Mouse (Mus musculus): ENCODE measurements around the gene Actl6a. TPM values are rescaled to one million over a fixed set of nuclear protein-coding genes. Genes with fewer than 3 reads are reported as not detected.

The Actl6a gene
- polyA plus RNA-seq, 1 experiment from 2014 or later: 278 TPM

DNA sequence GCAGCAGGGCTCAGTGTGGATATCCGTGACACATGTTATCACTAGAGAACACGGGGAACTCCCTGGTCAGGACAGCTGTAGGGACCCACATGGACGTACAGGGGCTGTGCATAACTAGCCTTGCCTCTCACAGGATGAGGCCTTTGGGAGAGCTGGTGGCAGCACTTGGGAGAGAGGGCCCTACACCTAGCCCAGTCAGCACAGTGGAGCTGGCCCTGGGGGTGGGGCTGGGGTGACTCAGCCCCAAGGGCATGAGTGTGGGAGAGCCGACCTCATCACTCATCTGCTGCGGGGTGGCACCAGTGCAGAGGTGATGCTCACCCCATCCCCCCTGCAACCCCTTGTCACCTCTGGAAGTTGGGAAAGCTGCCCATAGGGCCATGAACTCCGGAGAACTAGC is 29.7 kb upstream of the Actl6a start:
- DNase-seq (ENCODE audit: low spot score): no peak
- Histone ChIP-seq H3K36me3 (no peaks in the 10 kb centered on the region), H3K27ac (replicated peaks) (no peak overlapping the region), H3K9me3 (replicated peaks) (no peaks in the 10 kb centered on the region), H3K4me3 (no peak overlapping the region), H3K4me1 (no peaks in the 10 kb centered on the region), H3K27me3 (ENCODE audit: low read depth, poor library complexity, severe bottlenecking) (no peaks in the 10 kb centered on the region)
- WGBS: 92% methylated on average over 6 of the region's 6 CpGs

DNA sequence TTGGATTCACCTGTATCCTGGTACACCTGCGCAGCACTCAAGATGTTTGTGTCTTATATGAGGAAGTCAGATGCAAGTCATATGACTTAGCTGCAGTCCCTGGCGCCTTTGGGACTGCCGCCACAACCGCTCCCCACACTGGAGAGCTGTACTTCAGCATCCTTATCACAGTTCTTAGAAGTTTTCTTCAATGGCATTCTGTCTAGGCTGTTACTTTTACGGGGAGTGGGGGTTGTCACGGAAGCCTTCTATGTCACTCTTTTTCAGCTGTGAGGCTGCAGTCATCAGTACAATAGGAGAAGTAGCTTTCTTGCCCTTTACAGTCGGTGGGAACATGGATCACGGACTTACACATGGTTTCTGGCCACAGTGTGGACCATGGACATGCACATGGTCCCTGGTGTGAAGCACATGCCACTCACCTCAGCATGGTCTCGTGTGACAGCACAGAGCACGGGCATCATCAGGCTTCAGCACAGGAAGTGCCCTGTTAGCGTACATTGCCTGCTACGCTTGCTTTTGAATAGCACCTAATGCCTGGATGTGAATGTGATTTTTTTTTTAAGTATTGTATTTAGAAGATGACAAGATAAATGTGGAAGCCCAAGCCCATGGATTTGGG is 23.1 kb upstream of the Actl6a start:
- H3K4me1 ChIP-seq: no peaks in the 10 kb centered on the region
- no peak overlapping the region for H3K4me3 ChIP-seq
- 87% methylated on average over 12 of the region's 12 CpGs for WGBS
- H3K36me3 ChIP-seq: no peaks in the 10 kb centered on the region
- H3K27ac ChIP-seq (replicated peaks): no peak overlapping the region
- no peaks in the 10 kb centered on the region for H3K9me3 ChIP-seq (replicated peaks)
- DNase-seq (ENCODE audit: low spot score): no peak
- no peaks in the 10 kb centered on the region for H3K27me3 ChIP-seq (ENCODE audit: low read depth, poor library complexity, severe bottlenecking)

DNA sequence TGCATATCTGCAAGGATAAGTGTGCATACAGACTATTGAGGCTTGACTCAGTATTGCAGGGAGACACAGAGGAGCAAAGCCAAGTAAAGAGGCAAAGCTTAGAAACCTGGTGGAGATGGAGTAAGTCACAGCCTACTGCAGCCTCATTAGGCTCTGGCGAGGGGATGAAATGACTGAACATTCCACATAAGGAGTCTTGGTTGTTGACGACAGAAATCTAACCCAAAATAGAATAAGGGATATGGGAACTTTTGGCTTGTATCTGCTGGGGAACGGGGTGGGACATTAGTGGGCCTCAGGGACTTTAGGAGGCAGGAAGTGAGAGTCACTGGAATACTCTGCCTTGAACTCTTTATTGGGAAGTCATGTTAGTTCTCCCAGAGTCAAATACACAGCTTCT is 21.5 kb upstream of the Actl6a start:
- Histone ChIP-seq H3K27ac (replicated peaks) (no peak overlapping the region), H3K4me3 (no peak overlapping the region), H3K36me3 (no peaks in the 10 kb centered on the region), H3K4me1 (no peaks in the 10 kb centered on the region), H3K27me3 (ENCODE audit: low read depth, poor library complexity, severe bottlenecking) (no peaks in the 10 kb centered on the region), H3K9me3 (replicated peaks) (no peaks in the 10 kb centered on the region)
- no peak for DNase-seq (ENCODE audit: low spot score)
- 89% methylated on average over 3 of the region's 3 CpGs for WGBS

DNA sequence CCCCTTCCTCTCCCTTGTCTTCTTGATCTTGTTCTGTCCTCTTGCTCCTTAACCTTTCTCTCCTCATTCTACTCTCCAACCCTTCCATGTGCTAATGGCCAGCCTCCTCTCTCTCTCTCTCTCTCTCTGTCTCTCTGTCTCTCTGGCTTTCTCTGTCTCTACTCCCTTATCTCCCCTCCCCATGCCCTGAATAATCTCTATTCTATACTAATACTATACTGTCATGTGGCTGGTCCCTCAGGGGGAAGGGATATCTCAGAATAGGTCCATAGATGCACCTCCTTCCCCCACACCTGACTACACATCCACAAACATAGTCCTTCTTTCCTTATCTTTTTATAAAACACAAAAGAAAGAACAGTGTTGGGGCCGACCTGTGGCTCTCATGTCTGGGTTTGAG is 19.6 kb upstream of the Actl6a start:
- WGBS: 71% methylated on average over 1 of the region's 1 CpGs
- Histone ChIP-seq H3K36me3 (no peaks in the 10 kb centered on the region), H3K4me3 (no peak overlapping the region), H3K9me3 (replicated peaks) (no peaks in the 10 kb centered on the region), H3K27me3 (ENCODE audit: low read depth, poor library complexity, severe bottlenecking) (no peaks in the 10 kb centered on the region), H3K27ac (replicated peaks) (no peak overlapping the region), H3K4me1 (no peaks in the 10 kb centered on the region)
- DNase-seq (ENCODE audit: low spot score): no peak

DNA sequence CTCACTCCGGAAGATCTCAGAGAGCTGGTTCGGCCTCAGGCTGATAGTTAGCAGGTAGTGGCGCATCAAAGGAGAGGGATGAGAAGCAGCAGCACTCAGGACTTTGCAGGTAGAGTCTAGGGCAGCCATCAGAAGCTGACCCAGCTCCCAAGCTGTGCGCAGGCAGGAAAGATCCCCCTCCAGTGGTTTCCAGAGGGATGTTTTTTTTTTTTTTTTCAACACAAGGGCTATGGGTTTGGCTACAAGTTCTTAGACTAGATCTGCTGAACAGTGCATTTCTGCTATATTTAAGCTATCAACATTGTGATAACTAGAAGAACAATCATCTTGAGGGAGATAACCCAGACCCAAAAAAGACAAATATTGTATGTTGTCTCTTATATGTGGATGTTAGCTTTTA is 18.9 kb upstream of the Actl6a start:
- Histone ChIP-seq H3K9me3 (replicated peaks) (no peaks in the 10 kb centered on the region), H3K27ac (replicated peaks) (no peak overlapping the region), H3K27me3 (ENCODE audit: low read depth, poor library complexity, severe bottlenecking) (no peaks in the 10 kb centered on the region), H3K4me3 (no peak overlapping the region), H3K36me3 (no peaks in the 10 kb centered on the region), H3K4me1 (no peaks in the 10 kb centered on the region)
- 75% methylated on average over 4 of the region's 4 CpGs for WGBS
- DNase-seq (ENCODE audit: low spot score): no peak

DNA sequence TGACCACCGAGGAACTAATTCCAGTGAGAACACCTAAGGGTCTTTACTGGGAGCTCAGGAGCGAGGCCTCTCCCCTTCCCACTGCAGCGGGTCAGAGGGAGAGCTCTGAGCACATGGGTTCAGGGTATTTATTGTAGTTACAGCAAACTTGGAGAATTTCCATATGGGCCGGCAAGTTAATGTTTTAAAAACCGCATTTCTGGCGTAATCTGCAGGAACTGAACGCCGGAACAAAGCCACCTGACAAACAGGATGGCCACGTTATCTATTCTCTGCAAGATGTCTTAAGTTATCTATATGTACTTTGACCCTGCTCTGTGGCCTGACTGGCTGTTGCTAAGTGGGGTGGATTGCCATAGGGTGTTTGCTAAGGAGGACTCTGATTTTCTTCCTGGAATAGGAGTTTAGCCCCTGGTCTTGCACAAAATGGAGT is 16.5 kb upstream of the Actl6a start:
- Histone ChIP-seq H3K4me3 (no peak overlapping the region), H3K36me3 (no peaks in the 10 kb centered on the region), H3K4me1 (peaks cover 9% of the 10 kb centered on the region), H3K27me3 (ENCODE audit: low read depth, poor library complexity, severe bottlenecking) (no peaks in the 10 kb centered on the region), H3K27ac (replicated peaks) (no peak overlapping the region), H3K9me3 (replicated peaks) (no peaks in the 10 kb centered on the region)
- no peak for DNase-seq (ENCODE audit: low spot score)
- 92% methylated on average over 9 of the region's 9 CpGs for WGBS

DNA sequence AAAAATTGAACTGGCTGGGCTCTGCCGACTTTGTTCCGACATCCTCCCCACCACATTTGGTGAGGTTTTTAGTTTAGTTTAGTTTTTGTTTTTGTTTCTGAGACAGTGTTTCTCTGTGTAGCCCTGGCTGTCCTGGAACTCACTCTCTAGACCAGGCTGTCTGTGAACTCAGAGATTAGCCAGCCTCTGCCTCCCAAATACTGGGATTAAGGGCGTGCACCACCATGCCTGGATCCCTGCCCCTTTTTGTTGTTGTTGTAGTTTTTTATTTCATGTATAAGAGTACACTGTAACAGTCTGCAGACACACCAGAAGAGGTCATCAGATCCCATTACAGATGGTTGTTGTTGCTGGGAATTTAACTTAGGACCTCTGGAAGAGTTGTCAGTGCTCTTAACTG is 16.1 kb upstream of the Actl6a start:
- H3K27me3 ChIP-seq (ENCODE audit: low read depth, poor library complexity, severe bottlenecking): no peaks in the 10 kb centered on the region
- H3K4me1 ChIP-seq: peaks cover 10% of the 10 kb centered on the region
- H3K4me3 ChIP-seq: no peak overlapping the region
- H3K27ac ChIP-seq (replicated peaks): no peak overlapping the region
- H3K9me3 ChIP-seq (replicated peaks): no peaks in the 10 kb centered on the region
- 87% methylated on average over 3 of the region's 3 CpGs for WGBS
- no peaks in the 10 kb centered on the region for H3K36me3 ChIP-seq
- no peak for DNase-seq (ENCODE audit: low spot score)

DNA sequence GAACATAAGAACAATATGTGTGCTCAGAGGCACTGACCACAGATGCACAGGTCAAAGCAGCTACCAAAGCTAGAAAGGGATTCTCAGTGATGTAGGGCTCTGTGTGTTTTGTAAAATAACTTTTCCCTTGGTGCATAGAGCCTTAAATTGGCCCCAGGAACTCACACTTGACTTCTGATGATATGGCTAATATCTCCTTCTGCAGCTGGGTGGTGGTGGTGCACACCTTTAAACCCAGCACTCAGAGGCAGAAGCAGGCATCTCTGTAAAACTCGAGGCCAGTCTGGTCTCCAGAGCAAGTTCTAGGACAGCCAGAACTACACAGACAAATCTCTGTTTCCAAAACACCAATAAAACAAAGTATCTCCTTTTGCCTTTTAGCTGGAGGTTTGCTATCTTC is 15.2 kb upstream of the Actl6a start:
- H3K27me3 ChIP-seq (ENCODE audit: low read depth, poor library complexity, severe bottlenecking): no peaks in the 10 kb centered on the region
- no peaks in the 10 kb centered on the region for H3K9me3 ChIP-seq (replicated peaks)
- WGBS: 65% methylated on average over 1 of the region's 1 CpGs
- peaks cover 10% of the 10 kb centered on the region for H3K4me1 ChIP-seq
- no peak overlapping the region for H3K27ac ChIP-seq (replicated peaks)
- H3K36me3 ChIP-seq: no peaks in the 10 kb centered on the region
- H3K4me3 ChIP-seq: no peak overlapping the region
- no peak for DNase-seq (ENCODE audit: low spot score)

DNA sequence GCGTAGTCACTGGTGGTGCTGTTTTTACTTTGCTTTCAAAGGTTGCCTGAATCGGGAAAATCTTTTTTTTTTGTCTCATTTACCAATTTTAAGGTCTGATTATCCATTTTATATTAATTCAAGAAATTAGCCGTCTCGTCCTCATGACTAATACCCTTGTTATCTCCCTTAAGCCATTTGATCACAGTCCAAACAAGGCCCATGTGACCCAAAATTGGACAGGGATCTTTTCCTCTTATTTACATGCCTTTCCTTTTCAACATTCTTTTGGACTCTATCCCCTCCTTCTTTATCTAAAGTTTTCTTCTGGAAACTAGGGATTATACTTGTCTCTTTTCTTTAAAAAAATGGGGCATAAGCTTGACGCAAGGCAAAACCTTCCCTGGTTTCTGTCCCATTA is 14.3 kb upstream of the Actl6a start:
- Histone ChIP-seq H3K4me3 (no peak overlapping the region), H3K36me3 (no peaks in the 10 kb centered on the region), H3K4me1 (peaks cover 10% of the 10 kb centered on the region), H3K9me3 (replicated peaks) (no peaks in the 10 kb centered on the region), H3K27ac (replicated peaks) (no peak overlapping the region), H3K27me3 (ENCODE audit: low read depth, poor library complexity, severe bottlenecking) (no peaks in the 10 kb centered on the region)
- no peak for DNase-seq (ENCODE audit: low spot score)
- WGBS: 81% methylated on average over 5 of the region's 5 CpGs

DNA sequence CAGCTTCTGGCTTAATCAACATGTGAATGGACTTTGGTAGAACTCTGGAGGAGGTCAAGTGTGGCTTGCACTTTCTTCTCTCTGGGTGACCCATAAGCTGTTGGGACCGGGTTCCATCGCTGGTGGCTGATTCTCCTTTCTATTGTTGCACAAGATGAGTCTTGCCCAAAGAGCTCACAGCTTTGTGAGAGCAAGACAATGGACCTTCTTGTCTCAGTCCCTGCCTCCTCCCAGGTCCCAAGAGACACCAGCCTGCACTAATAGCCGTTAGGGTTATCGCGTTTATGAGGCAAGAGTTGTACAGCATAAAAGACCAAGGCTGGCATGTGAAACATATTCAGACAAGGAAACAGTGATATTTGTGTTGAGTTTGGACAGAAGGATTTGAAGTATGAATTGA is 11.9 kb upstream of the Actl6a start:
- DNase-seq (ENCODE audit: low spot score): no peak
- Histone ChIP-seq H3K9me3 (replicated peaks) (no peaks in the 10 kb centered on the region), H3K4me1 (peaks cover 10% of the 10 kb centered on the region), H3K36me3 (no peaks in the 10 kb centered on the region), H3K4me3 (no peak overlapping the region), H3K27me3 (ENCODE audit: low read depth, poor library complexity, severe bottlenecking) (no peaks in the 10 kb centered on the region), H3K27ac (replicated peaks) (no peak overlapping the region)
- 55% methylated on average over 5 of the region's 5 CpGs for WGBS

DNA sequence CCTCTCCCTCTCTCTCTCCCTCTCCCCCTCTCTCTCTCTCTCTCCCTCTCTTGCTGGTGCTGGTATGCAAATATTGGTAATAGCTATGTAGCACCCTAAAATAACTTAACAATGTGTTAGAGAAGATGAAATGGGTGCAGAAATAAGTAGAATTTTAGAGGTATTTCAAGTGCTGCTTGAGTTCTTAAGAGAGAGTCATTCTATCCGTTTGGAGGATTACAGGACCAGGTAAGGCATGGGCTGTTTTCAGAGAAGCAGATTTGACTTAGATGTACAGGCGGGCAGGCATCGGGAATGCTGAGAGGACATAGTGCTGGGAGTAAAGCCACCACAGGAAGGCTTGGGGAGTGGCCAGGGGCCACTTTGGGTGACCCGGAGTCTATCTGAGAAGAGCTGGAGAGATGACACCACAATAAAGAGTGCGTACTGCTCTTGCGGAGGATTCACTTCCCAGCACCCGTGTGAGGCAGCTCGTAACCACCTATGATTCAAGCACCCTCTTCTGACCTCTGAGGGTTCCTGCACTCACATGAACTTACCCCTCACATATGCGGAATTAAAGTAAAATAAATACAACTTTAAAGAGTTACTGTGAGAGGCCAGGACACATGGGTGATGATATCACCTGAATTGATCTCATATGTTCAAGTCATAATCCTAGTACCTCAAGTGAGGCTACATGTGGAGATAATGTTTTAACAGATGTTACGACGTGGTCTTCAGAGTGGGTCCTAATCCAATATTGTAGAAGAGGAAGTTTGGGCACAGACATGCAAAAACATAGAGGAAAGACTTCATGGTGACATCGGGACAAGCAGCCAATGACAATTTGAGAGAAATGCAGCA is 11.1 kb upstream of the Actl6a start:
- 82% methylated on average over 12 of the region's 12 CpGs for WGBS
- peaks cover 10% of the 10 kb centered on the region for H3K4me1 ChIP-seq

DNA sequence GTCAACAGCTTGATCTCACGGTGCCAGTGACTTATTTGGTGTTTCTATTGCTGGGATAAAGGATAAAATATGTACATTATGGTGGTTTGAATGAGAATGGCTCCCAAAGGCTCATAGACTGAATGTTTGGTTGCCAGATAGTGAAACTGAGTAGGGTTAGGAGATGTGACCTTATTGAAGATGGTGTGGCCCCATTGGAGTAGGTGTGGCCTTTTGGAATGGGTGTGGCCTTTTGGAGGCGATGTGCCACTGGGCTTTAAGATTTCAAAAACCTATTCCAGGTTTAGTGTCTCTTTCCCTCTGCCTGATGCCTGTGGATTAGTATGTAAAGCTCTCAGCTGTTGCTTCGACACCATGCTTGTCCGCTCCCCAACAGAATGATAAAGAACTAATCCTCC is 10.5 kb upstream of the Actl6a start:
- no peak overlapping the region for H3K27ac ChIP-seq (replicated peaks)
- H3K4me1 ChIP-seq: peaks cover 10% of the 10 kb centered on the region
- H3K36me3 ChIP-seq: no peaks in the 10 kb centered on the region
- whole genome bisulfite sequencing: 90% methylated on average over 4 of the region's 4 CpGs
- no peaks in the 10 kb centered on the region for H3K27me3 ChIP-seq (ENCODE audit: low read depth, poor library complexity, severe bottlenecking)
- H3K4me3 ChIP-seq: no peak overlapping the region
- no peaks in the 10 kb centered on the region for H3K9me3 ChIP-seq (replicated peaks)
- DNase-seq (ENCODE audit: low spot score): no peak

More for the DNA sequence above, 11.1 kb upstream of the Actl6a start:
- H3K27me3 ChIP-seq (ENCODE audit: low read depth, poor library complexity, severe bottlenecking): no peaks in the 10 kb centered on the region
- H3K36me3 ChIP-seq: no peaks in the 10 kb centered on the region
- H3K4me3 ChIP-seq: no peak overlapping the region
- no peak for DNase-seq (ENCODE audit: low spot score)
- H3K9me3 ChIP-seq (replicated peaks): no peaks in the 10 kb centered on the region
- no peak overlapping the region for H3K27ac ChIP-seq (replicated peaks)

DNA sequence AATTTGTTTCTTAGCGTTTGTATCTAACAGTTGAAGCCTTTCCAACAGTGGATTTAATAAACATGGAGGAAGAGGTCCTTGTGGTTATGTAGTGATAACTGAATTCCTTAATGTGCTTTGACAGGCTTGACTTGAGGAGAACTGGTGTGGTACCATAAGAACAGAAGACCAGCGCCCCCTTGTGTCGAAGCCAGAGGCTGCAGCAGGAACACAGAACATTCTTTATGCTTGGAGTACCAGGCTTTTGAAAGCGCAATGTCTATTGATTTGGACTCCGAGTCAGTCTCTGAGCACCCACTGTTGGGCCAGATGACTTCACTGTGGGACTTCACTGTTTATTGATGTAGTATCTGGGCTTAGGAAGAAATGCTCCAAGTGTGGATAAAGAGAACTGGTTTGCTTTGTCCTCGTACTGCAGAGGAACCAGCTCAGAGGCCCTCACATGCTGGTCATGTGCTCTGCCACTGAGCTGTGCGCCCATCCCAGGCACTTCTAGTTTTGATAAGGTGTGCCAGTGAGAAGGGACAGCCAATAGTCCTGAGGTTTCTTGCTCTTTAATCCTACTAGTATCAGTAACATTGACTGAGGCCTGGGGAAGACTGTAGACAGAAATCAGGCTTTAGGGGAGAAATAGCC is 7.8 kb upstream of the Actl6a start:
- 44% methylated on average over 7 of the region's 7 CpGs for WGBS
- H3K4me1 ChIP-seq: peaks cover 10% of the 10 kb centered on the region

More for the DNA sequence above, 7.8 kb upstream of the Actl6a start:
- H3K4me3 ChIP-seq: no peak overlapping the region
- DNase-seq (ENCODE audit: low spot score): peak; percentile 86
- H3K27me3 ChIP-seq (ENCODE audit: low read depth, poor library complexity, severe bottlenecking): no peaks in the 10 kb centered on the region
- no peaks in the 10 kb centered on the region for H3K9me3 ChIP-seq (replicated peaks)
- H3K36me3 ChIP-seq: no peaks in the 10 kb centered on the region
- no peak overlapping the region for H3K27ac ChIP-seq (replicated peaks)

Data from midbrain, embryonic 10.5 days (tissue).